Mouse (Mus musculus): ENCODE data around the gene Ahcyl2. TPM values are rescaled to one million over a fixed set of nuclear protein-coding genes. Genes with fewer than 3 reads are reported as not detected.

Ahcyl2 gene
- total and polyA plus RNA-seq, 2 experiments from 2014 or later: 13.6 to 48.3 TPM

GRCm38 (mm10) chr6:29916530-29917382 is 148.9 kb downstream of the Ahcyl2 start, which contains the start of gene Strip2:
Gene Strip2, plus strand, starts transcription at chr6:29917012.
- 1% methylated on average over 66 of the region's 67 CpGs for WGBS

DNA sequence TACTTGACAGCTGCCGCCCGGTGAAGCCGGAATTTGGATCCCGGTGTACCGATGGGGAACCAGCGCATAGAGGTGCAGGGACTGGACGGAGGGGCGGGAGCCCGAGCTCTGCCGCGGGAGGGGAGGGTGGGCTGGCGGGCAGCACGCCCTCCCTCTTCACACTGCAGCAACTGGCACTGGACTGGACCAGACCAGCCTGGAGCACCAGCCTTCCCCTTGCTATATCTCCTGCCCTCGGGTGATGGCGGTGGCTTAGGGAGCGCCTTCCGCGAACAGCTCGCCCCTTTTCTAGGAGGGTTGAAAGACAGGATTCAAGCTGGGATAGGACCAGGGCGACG is 149.5 kb downstream of the Ahcyl2 start:
- no peak overlapping the region for H3K27ac ChIP-seq (ENCODE audit: low read depth, low read length)
- peak overlapping the region; percentile 86 for H3K4me2 ChIP-seq (ENCODE audit: low read depth)
- no peaks in the 10 kb centered on the region for H3K36me3 ChIP-seq (ENCODE audit: insufficient read depth)
- H3K27me3 ChIP-seq (ENCODE audit: insufficient read depth, low read length): peaks cover 4% of the 10 kb centered on the region; the same call in 1 of the 2 replicates
- H3K9me3 ChIP-seq (ENCODE audit: low read length): no peaks in the 10 kb centered on the region
- TF ChIP-seq CTCF (IDR thresholded peaks at IDR 0.05; ENCODE audit: low read depth): 0 out of 2 replicates have a peak, but pooled peaks have one; percentile 13
- ATAC-seq (peak; percentile 68), DNase-seq (no peak)
- 1% methylated on average over 21 of the region's 21 CpGs for WGBS
- peak overlapping the region; percentile 65 for H3K4me3 ChIP-seq (ENCODE audit: low read depth, low read length)
- no peaks in the 10 kb centered on the region for H3K4me1 ChIP-seq (ENCODE audit: insufficient read depth)
- H3K9ac ChIP-seq: peak overlapping the region; percentile 59

More at GRCm38 (mm10) chr6:29916530-29917382, 148.9 kb downstream of the Ahcyl2 start, which contains the start of gene Strip2:
- Histone ChIP-seq H3K4me1 (ENCODE audit: insufficient read depth) (no peaks in the 10 kb centered on the region), H3K4me3 (ENCODE audit: low read depth, low read length) (peak within 1 kb of the TSS; percentile 65), H3K27ac (ENCODE audit: low read depth, low read length) (0 out of 2 replicates have a peak within 1 kb of the TSS, but pooled peaks have one; percentile 24), H3K36me3 (ENCODE audit: insufficient read depth) (no peaks in the 10 kb centered on the region), H3K9ac (peak within 1 kb of the TSS; percentile 59), H3K4me2 (ENCODE audit: low read depth) (peak within 1 kb of the TSS; percentile 86), H3K27me3 (ENCODE audit: insufficient read depth, low read length) (peaks cover 4% of the 10 kb centered on the region; the same call in 1 of the 2 replicates), H3K9me3 (ENCODE audit: low read length) (no peaks in the 10 kb centered on the region)
- TF ChIP-seq CTCF (IDR thresholded peaks at IDR 0.05; ENCODE audit: low read depth): no peak
- DNase-seq (peak; percentile 94), ATAC-seq (peak; percentile 99)

DNA sequence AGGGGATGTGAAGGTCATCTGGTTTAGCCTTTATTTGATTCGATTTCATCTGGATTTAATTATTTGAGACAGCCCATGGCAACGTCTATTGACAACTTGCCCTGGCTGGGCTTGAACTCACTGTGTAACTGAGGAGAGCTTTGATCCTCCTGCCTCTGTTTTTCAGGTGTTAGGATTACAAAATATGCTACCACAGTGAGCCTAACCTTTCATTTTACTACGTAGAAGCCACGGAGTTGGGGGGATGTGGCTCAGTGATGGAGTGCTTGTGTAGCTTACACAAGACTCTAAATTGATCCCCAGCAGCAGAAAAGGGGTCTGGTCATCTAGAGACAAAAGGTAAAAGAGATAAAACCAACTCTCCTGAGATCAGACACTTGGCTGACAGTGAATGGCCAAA is 150.1 kb downstream of the Ahcyl2 start:
- peak overlapping the region; percentile 86 for H3K4me2 ChIP-seq (ENCODE audit: low read depth)
- peaks cover 4% of the 10 kb centered on the region; the same call in 1 of the 2 replicates for H3K27me3 ChIP-seq (ENCODE audit: insufficient read depth, low read length)
- ATAC-seq (no peak), DNase-seq (no peak)
- H3K4me3 ChIP-seq (ENCODE audit: low read depth, low read length): peak overlapping the region; percentile 65
- no peaks in the 10 kb centered on the region for H3K9me3 ChIP-seq (ENCODE audit: low read length)
- H3K9ac ChIP-seq: no peak overlapping the region; the same call in 1 of the 2 replicates
- no peak overlapping the region for H3K27ac ChIP-seq (ENCODE audit: low read depth, low read length)
- 41% methylated on average over 4 of the region's 4 CpGs for whole genome bisulfite sequencing
- no peak for TF ChIP-seq CTCF (IDR thresholded peaks at IDR 0.05; ENCODE audit: low read depth)
- H3K36me3 ChIP-seq (ENCODE audit: insufficient read depth): no peaks in the 10 kb centered on the region
- H3K4me1 ChIP-seq (ENCODE audit: insufficient read depth): no peaks in the 10 kb centered on the region

GRCm38 (mm10) chr6:29923501-29923900 is 155.7 kb downstream of the Ahcyl2 start:
- DNase-seq (no peak), ATAC-seq (no peak)
- Histone ChIP-seq H3K27me3 (ENCODE audit: insufficient read depth, low read length) (peaks cover 4% of the 10 kb centered on the region; the same call in 1 of the 2 replicates), H3K27ac (ENCODE audit: low read depth, low read length) (no peak overlapping the region), H3K4me3 (ENCODE audit: low read depth, low read length) (no peak overlapping the region), H3K36me3 (ENCODE audit: insufficient read depth) (no peaks in the 10 kb centered on the region), H3K4me2 (ENCODE audit: low read depth) (no peak overlapping the region), H3K9me3 (ENCODE audit: low read length) (no peaks in the 10 kb centered on the region), H3K4me1 (ENCODE audit: insufficient read depth) (no peaks in the 10 kb centered on the region), H3K9ac (no peak overlapping the region)
- no peak for TF ChIP-seq CTCF (IDR thresholded peaks at IDR 0.05; ENCODE audit: low read depth)
- 70% methylated on average over 4 of the region's 4 CpGs for WGBS

- no peaks in the 10 kb centered on the region for H3K9me3 ChIP-seq (ENCODE audit: low read length)
- H3K9ac ChIP-seq: no peak overlapping the region
- DNase-seq: no peak
- H3K4me1 ChIP-seq (ENCODE audit: insufficient read depth): no peaks in the 10 kb centered on the region
- H3K4me2 ChIP-seq (ENCODE audit: low read depth): no peak overlapping the region
- WGBS: 52% methylated on average over 6 of the region's 6 CpGs
- no peaks in the 10 kb centered on the region for H3K27me3 ChIP-seq (ENCODE audit: insufficient read depth, low read length)
- no peak overlapping the region for H3K4me3 ChIP-seq (ENCODE audit: low read depth, low read length)
- TF ChIP-seq CTCF (IDR thresholded peaks at IDR 0.05; ENCODE audit: low read depth): no peak
- H3K36me3 ChIP-seq (ENCODE audit: insufficient read depth): no peaks in the 10 kb centered on the region
- ATAC-seq: no peak
- no peak overlapping the region for H3K27ac ChIP-seq (ENCODE audit: low read depth, low read length)
Measured at GRCm38 (mm10) chr6:29925594-29926219, 157.9 kb downstream of the Ahcyl2 start.

DNA sequence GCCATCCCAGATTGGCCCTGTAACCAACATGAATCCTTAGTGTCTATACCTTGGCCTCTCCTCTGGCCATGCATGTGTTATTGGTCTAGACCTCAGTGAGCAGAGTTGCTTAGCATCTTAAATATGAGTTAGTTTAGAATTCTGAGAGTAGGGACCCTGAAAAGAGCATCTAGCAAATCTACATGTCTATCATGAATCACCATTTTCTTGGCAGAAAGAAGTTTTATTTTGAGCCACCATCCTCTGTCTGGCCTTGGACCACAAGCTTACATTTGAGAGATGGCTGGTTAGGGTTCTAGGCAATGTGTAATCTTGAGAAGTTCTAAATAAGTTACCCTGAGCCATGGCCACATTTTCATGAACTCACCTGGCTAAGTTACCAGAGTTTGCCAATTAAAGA is 162.3 kb downstream of the Ahcyl2 start:
- no peaks in the 10 kb centered on the region for H3K36me3 ChIP-seq (ENCODE audit: insufficient read depth)
- H3K27ac ChIP-seq (ENCODE audit: low read depth, low read length): no peak overlapping the region
- no peaks in the 10 kb centered on the region for H3K4me1 ChIP-seq (ENCODE audit: insufficient read depth)
- H3K27me3 ChIP-seq (ENCODE audit: insufficient read depth, low read length): no peaks in the 10 kb centered on the region
- H3K9ac ChIP-seq: no peak overlapping the region
- no peaks in the 10 kb centered on the region for H3K9me3 ChIP-seq (ENCODE audit: low read length)
- DNase-seq (no peak), ATAC-seq (no peak)
- no peak overlapping the region for H3K4me2 ChIP-seq (ENCODE audit: low read depth)
- no peak for TF ChIP-seq CTCF (IDR thresholded peaks at IDR 0.05; ENCODE audit: low read depth)
- no peak overlapping the region for H3K4me3 ChIP-seq (ENCODE audit: low read depth, low read length)

GRCm38 (mm10) chr6:29930665-29931064 is 162.9 kb downstream of the Ahcyl2 start:
- H3K27me3 ChIP-seq (ENCODE audit: insufficient read depth, low read length): no peaks in the 10 kb centered on the region
- H3K4me2 ChIP-seq (ENCODE audit: low read depth): no peak overlapping the region
- DNase-seq (no peak), ATAC-seq (no peak)
- H3K4me1 ChIP-seq (ENCODE audit: insufficient read depth): no peaks in the 10 kb centered on the region
- H3K36me3 ChIP-seq (ENCODE audit: insufficient read depth): no peaks in the 10 kb centered on the region
- H3K27ac ChIP-seq (ENCODE audit: low read depth, low read length): no peak overlapping the region
- TF ChIP-seq CTCF (IDR thresholded peaks at IDR 0.05; ENCODE audit: low read depth): no peak
- no peak overlapping the region for H3K4me3 ChIP-seq (ENCODE audit: low read depth, low read length)
- WGBS: 89% methylated on average over 6 of the region's 6 CpGs
- H3K9ac ChIP-seq: no peak overlapping the region
- H3K9me3 ChIP-seq (ENCODE audit: low read length): no peaks in the 10 kb centered on the region

All from forebrain, postnatal 0 days (tissue).